Mouse (Mus musculus) heart, embryonic 11.5 days (tissue): ENCODE data around the gene Tep1. TPM values are rescaled to one million over a fixed set of nuclear protein-coding genes. Genes with fewer than 3 reads are reported as not detected.
"Not testable (repeated sequence)": the region's sequence is repeated elsewhere in the genome, so short reads cannot be mapped to it uniquely, and the experiment has no call there.

Experiments used
- ATAC-seq: fragments of 200-750 bp; cut with Nextera tagmentation; replicated peaks from 2 replicates; pipeline ENCODE4 v1.8.0; 2017; ENCODE audit warnings: moderate library complexity; ENCODE audit not compliant: insufficient number of reproducible peaks, low FRiP score, low TSS enrichment
- H3K27ac ChIP-seq: fragments of 300-500 bp; sonication (generic); 2 replicates; pipeline ENCODE4 v1.5.1; 2014; ENCODE audit warnings: mild to moderate bottlenecking, low read depth, low read length
- H3K27me3 ChIP-seq: fragments of 300-500 bp; sonication (generic); 2 replicates; pipeline ENCODE4 v1.6.1; 2014; ENCODE audit warnings: mild to moderate bottlenecking, low read length, mixed read lengths; ENCODE audit not compliant: control insufficient read depth, insufficient read depth
- H3K36me3 ChIP-seq: fragments of 300-500 bp; sonication (generic); 2 replicates; pipeline ENCODE4 v1.6.1; 2014; ENCODE audit warnings: mild to moderate bottlenecking, low read length, moderate library complexity, mixed read lengths; ENCODE audit not compliant: control insufficient read depth, insufficient read depth
- H3K4me1 ChIP-seq: fragments of 300-500 bp; sonication (generic); 2 replicates; pipeline ENCODE4 v1.6.1; 2014; ENCODE audit warnings: low read length; ENCODE audit not compliant: control insufficient read depth, insufficient read depth
- H3K4me2 ChIP-seq: fragments of 300-500 bp; sonication (generic); 2 replicates; pipeline ENCODE4 v1.6.1; 2014; ENCODE audit warnings: mild to moderate bottlenecking, moderate library complexity
- H3K4me3 ChIP-seq: fragments of 300-500 bp; sonication (generic); 2 replicates; pipeline ENCODE4 v1.5.1; 2014; ENCODE audit warnings: low read depth, low read length
- H3K9ac ChIP-seq: fragments of 300-500 bp; sonication (generic); 2 replicates; pipeline ENCODE4 v1.6.1; 2014; ENCODE audit warnings: mild to moderate bottlenecking, low read depth, low read length, moderate library complexity
- H3K9me3 ChIP-seq: fragments of 300-500 bp; sonication (generic); replicated peaks from 2 replicates; pipeline ENCODE4 v1.6.1; 2016; ENCODE audit warnings: low read length; ENCODE audit not compliant: control insufficient read depth
- WGBS: fragments of 180-500 bp; shearing (Covaris S2); extraction: QIAGEN DNeasy Blood & Tissue Kit; methylation state at CpG from one replicate; pipeline ENCODE4 v1.1.7; 2014; ENCODE audit not compliant: insufficient replicate concordance; 5-methylcytosine and 5-hydroxymethylcytosine counted together
- polyA plus RNA-seq: library from polyadenylated mRNA; unstranded; fragments of >200 nt; fragmentation: Nextera tagmentation; extraction: Ambion mirVana; gene quantifications from 2 replicates; pipeline ENCODE4 v1.2.1, GENCODE M21; 2014

Gene Tep1
- polyA plus RNA-seq, result 4.4 and 6.5 TPM in 2 replicates

DNA sequence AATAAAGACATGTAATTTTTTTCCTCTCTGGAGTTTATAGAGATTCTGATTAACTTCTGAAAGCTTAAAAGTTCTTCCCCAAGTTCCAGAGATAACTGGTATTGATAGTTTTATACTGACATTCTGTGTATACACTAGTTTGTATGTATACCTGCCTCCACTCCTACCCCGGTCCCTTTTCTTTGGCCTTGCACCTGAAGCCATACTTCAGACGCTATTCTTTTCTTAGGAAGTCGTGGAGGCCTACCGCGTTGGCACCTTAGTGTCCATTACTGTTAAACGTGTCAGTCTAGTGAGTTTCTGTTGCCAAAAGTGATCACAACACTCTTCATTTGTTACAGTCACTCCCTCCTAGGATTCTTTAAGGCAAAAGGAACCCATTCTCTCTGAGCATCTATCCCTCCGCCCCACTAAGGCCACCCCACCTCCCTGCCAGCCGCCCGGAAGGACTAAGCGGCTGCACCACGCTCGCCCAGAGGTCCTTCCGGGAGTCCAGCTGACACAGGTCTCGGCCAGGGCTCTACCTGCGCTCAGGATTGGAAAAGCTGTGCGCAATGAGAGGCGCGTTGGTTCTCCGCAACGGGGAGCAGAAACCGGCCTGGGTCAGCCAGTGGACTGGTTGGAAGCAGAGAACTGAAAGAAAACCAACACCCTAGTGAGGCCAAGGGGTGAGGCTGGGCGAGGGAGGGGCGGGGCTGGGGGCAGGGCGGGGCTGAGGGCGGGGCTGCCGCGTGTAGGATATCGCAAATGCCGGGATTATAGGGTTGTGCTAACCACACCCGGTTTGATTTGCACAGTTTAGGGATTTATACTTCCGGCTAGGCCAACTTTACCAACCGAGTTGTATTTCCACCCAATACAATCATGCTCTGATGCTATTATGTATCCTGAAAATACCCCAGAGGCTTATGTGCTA, at the start of gene Tep1:
Gene Tep1, minus strand, starts transcription at position 672 of the 916 bp plus-strand sequence.
- H3K4me2 ChIP-seq, result peak within 1 kb of the TSS; percentile 57
- 8% methylated on average over 32 of the region's 32 CpGs for WGBS
- peak within 1 kb of the TSS; percentile 55; the same call in 1 of the 2 replicates for H3K27ac ChIP-seq
- H3K4me3 ChIP-seq, result peak within 1 kb of the TSS; percentile 65
- H3K36me3 ChIP-seq, result no peaks in the 10 kb centered on the region
- H3K9ac ChIP-seq, result peak within 1 kb of the TSS; percentile 78
- H3K27me3 ChIP-seq, result no peaks in the 10 kb centered on the region
- H3K4me1 ChIP-seq, result no peaks in the 10 kb centered on the region
- H3K9me3 ChIP-seq, result no peaks in the 10 kb centered on the region
- peak; percentile 82 for ATAC-seq

DNA sequence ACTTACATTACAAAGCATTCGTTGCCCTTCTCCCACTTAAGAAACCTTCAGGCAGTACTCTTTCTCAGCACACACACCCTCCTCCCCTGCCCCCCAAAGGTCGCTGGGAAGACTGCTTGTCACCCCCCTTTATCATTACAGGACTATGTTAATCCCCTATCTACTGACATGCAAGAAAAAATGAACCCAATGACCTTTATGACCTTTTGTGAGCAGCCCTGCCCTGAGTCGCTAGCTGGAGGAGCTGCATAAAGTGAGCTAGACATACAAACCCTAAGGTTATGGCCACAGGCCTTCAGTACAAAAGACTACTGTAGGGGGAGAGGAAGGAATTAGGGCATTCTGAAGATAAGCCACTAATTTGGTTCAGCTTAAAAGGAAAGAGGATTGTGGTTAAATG, 41.0 kb upstream of the Tep1 start:
- H3K27ac ChIP-seq, result no peak overlapping the region
- H3K4me2 ChIP-seq, result no peak overlapping the region
- H3K4me1 ChIP-seq, result no peaks in the 10 kb centered on the region
- no peak for ATAC-seq
- WGBS, result 51% methylated on average over 3 of the region's 3 CpGs
- H3K9ac ChIP-seq, result no peak overlapping the region
- no peaks in the 10 kb centered on the region for H3K27me3 ChIP-seq
- no peaks in the 10 kb centered on the region for H3K9me3 ChIP-seq
- H3K4me3 ChIP-seq, result no peak overlapping the region
- H3K36me3 ChIP-seq, result peaks cover 15% of the 10 kb centered on the region

DNA sequence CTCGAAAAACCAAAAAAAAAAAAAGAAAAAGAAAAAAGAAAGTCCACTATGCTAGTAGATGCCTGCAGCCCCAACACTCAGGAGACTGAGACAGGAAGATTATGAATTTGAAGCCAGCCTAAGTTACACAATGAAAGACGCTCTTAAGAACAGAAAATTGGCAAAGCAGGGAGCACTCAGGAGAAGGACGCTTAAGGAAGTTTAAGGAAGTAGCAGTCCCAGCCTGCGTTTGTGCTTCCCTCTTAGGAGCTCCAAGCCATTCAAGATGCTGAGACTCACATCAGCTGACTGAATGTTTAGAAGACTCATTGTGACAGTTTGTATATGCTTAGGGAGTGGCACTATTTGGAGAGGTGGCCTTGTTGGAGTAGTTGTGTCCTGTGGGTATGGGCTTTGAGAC, 37.8 kb upstream of the Tep1 start:
- Histone ChIP-seq H3K36me3 (no peaks in the 10 kb centered on the region), H3K27me3 (no peaks in the 10 kb centered on the region), H3K9ac (no peak overlapping the region), H3K4me1 (0 out of 2 replicates have a peak, but pooled peaks cover 4% of the 10 kb centered on the region), H3K4me2 (no peak overlapping the region), H3K27ac (no peak overlapping the region), H3K9me3 (no peaks in the 10 kb centered on the region), H3K4me3 (no peak overlapping the region)
- 69% methylated on average over 4 of the region's 4 CpGs for WGBS
- no peak for ATAC-seq

- not testable (repeated sequence) for H3K9ac ChIP-seq, H3K4me2 ChIP-seq, ATAC-seq, H3K36me3 ChIP-seq, H3K9me3 ChIP-seq, H3K4me3 ChIP-seq, H3K27me3 ChIP-seq, H3K4me1 ChIP-seq, H3K27ac ChIP-seq
Measured at GRCm38 (mm10) chr14:50905327-50905726, 35.0 kb upstream of the Tep1 start.

DNA sequence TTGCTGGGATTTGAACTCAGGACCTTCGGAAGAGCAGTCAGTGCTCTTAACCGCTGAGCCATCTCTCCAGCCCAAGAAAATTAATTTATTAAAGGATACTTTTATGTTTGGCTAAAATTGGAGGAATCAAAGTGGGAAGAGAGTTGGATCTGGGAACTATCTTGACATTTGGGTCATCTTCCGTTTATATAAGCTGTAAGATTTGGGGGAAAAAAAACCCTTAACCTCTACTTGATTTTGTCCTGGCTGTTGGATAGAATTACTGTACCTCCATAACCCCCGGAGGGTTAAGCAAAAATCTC, 34.4 kb upstream of the Tep1 start:
- Histone ChIP-seq H3K4me1 (0 out of 2 replicates have a peak, but pooled peaks cover 4% of the 10 kb centered on the region), H3K9me3 (no peaks in the 10 kb centered on the region), H3K9ac (no peak overlapping the region), H3K4me3 (no peak overlapping the region), H3K36me3 (no peaks in the 10 kb centered on the region), H3K27me3 (no peaks in the 10 kb centered on the region), H3K4me2 (no peak overlapping the region), H3K27ac (no peak overlapping the region)
- 85% methylated on average over 4 of the region's 4 CpGs for WGBS
- no peak for ATAC-seq

DNA sequence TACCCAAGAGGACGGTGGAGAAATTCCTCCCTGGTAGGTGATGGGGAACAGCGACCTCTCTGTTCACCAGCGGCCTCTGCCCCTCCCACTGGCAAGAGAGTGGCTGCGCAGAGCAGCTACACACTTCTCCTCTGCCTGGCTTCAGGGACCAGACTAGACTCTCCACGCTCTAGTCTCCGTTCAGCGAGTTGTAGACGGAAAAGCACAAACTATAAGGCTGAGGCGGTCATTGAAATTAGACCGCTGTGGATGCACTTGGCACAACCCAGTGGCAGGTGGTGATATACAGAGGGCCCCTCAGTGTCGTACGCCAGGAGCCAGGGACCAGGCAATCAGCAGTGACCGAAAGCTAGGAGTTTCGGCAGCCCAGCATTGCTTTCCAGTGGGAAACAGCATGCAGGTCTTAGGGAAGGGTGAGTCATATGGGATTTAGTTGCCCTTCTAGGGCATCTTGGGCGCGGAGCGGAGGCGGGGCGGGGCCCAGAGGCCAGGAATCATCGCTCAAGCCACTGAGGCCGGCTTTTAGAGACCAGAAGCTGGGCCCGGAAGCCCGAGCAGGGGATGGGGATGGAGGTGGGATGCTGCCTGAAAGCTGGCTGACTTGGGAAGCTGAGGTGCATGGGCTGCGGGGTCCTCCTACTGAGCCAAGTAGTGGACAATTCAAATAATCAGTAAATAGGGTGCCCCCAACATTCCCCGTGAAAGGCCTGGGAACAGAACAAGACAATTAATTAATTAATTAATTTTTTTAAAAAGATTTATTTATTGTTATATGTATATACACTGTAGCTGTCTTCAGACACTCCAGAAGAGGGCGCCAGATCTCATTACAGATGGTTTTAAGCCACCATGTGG, 33.8 kb upstream of the Tep1 start:
- H3K4me3 ChIP-seq, result peak overlapping the region; percentile 48
- H3K27ac ChIP-seq, result no peak overlapping the region
- H3K36me3 ChIP-seq, result no peaks in the 10 kb centered on the region
- WGBS, result 4% methylated on average over 26 of the region's 26 CpGs
- peak overlapping the region; percentile 82 for H3K4me2 ChIP-seq
- peak overlapping the region; percentile 64 for H3K9ac ChIP-seq
- ATAC-seq, result peak; percentile 63
- no peaks in the 10 kb centered on the region for H3K27me3 ChIP-seq
- 0 out of 2 replicates have a peak, but pooled peaks cover 4% of the 10 kb centered on the region for H3K4me1 ChIP-seq
- H3K9me3 ChIP-seq, result no peaks in the 10 kb centered on the region

DNA sequence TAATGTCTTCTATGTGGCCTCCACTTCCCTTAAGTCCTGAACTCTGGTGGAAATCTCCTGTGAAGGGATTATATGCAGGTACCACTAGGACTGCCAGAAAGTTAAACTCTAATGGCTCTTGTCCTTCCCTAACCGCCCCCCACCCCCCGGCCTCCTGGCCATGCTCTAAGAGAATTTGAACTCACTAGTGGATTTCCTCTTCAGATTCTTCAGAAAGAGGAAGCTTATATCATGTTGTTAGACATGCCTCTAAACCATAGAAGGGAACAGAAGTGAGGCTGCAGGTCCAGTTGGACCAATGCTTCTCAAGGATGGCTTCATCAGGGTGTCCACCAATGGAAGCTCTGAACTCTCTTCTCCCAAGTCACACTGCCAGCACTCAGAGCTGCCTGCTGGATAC, 27.6 kb upstream of the Tep1 start:
- not testable (repeated sequence) for H3K4me2 ChIP-seq, H3K27ac ChIP-seq, ATAC-seq, H3K9ac ChIP-seq, H3K4me1 ChIP-seq, H3K9me3 ChIP-seq, H3K4me3 ChIP-seq, H3K27me3 ChIP-seq, H3K36me3 ChIP-seq
- WGBS, result 88% methylated on average over 2 of the region's 2 CpGs

DNA sequence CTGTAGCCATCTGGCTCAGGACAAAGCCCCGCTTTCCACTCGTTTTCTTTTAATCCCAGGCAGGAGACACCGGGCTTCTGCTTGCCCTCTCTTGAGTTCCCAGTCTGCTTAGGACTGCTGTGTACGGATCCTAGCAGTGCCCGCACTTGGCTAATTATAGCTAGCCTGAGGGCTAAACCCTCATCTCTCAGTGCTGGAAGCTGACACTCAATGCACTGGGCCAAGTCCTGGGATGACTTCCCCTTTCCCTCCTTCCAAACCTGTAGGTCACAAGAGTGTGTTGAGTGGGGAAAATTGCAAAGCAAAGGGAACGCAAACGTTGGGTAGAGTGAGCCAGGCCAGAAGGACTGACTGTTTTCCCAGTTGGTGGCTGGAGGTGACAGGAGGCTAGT, 27.0 kb upstream of the Tep1 start, which contains the start of gene Klhl33:
Gene Klhl33, minus strand, starts transcription at position 134 of the 392 bp plus-strand sequence.
- 39% methylated on average over 7 of the region's 7 CpGs for WGBS
- Histone ChIP-seq H3K27ac (no peak within 1 kb of the TSS), H3K4me3 (peak within 1 kb of the TSS; percentile 48), H3K27me3 (peaks cover 3% of the 10 kb centered on the region; the same call in 1 of the 2 replicates), H3K4me2 (peak within 1 kb of the TSS; percentile 92), H3K9me3 (no peaks in the 10 kb centered on the region), H3K9ac (peak within 1 kb of the TSS; percentile 63), H3K36me3 (no peaks in the 10 kb centered on the region), H3K4me1 (0 out of 2 replicates have a peak, but pooled peaks cover 9% of the 10 kb centered on the region)
- no peak for ATAC-seq
